Mouse (Mus musculus) Muller cell, postnatal 12 days (primary cell): Measurements from ENCODE around the gene Pagr1b.

Experiments
- DNase-seq: peaks from one replicate; pipeline ENCODE4 v3.0.0-alpha.2; 2015; ENCODE audit errors: inconsistent ontology term

Gene Pagr1b

GRCm38 (mm10) chr7:127016481-127016485 lies at the start of gene Pagr1b:
Gene Pagr1b (minus strand): TSS chr7:127016484.
- no peak for DNase-seq

GRCm38 (mm10) chr7:127065538-127065937 lies 49.3 kb upstream of the Pagr1b start:
- no peak for DNase-seq

GRCm38 (mm10) chr7:127055026-127055585 lies 38.8 kb upstream of the Pagr1b start:
- no peak for DNase-seq

GRCm38 (mm10) chr7:127041851-127042672 lies 25.8 kb upstream of the Pagr1b start, which contains the start of gene Kif22:
Gene Kif22 (minus strand): TSS chr7:127042471.
- DNase-seq: peak; percentile 89

GRCm38 (mm10) chr7:127031244-127031643 lies 15.0 kb upstream of the Pagr1b start:
- no peak for DNase-seq

- no peak for DNase-seq
These were observed 13.9 kb upstream of the Pagr1b start for GRCm38 (mm10) chr7:127030172-127030571.

- peak; percentile 38 for DNase-seq
These were observed 11.6 kb upstream of the Pagr1b start for GRCm38 (mm10) chr7:127027885-127028284.

- peak; percentile 100 for DNase-seq
These were observed 10.9 kb upstream of the Pagr1b start, which contains the start of gene Maz for GRCm38 (mm10) chr7:127026984-127027726. Gene Maz (minus strand): TSS chr7:127027037.

GRCm38 (mm10) chr7:127026616-127026983 lies 10.3 kb upstream of the Pagr1b start:
- DNase-seq: no peak

GRCm38 (mm10) chr7:127026161-127026600 lies 9.9 kb upstream of the Pagr1b start:
- no peak for DNase-seq

GRCm38 (mm10) chr7:127025556-127026160 lies 9.4 kb upstream of the Pagr1b start:
- peak; percentile 65 for DNase-seq

- DNase-seq: peak; percentile 82
These were observed 8.7 kb upstream of the Pagr1b start for GRCm38 (mm10) chr7:127024755-127025555.

GRCm38 (mm10) chr7:127023896-127024690 lies 7.8 kb upstream of the Pagr1b start:
- no peak for DNase-seq

GRCm38 (mm10) chr7:127023272-127023691 lies 7.0 kb upstream of the Pagr1b start:
- DNase-seq: no peak

GRCm38 (mm10) chr7:127022528-127023271 lies 6.4 kb upstream of the Pagr1b start:
- no peak for DNase-seq

- no peak for DNase-seq
These were observed 5.6 kb upstream of the Pagr1b start for GRCm38 (mm10) chr7:127021563-127022527.

GRCm38 (mm10) chr7:127020901-127021562 lies 4.7 kb upstream of the Pagr1b start, which contains the start of the genes Gm42742 and Prrt2:
Gene Gm42742 (minus strand): TSS chr7:127021097.
Gene Prrt2 (minus strand): TSS chr7:127021211.
- DNase-seq: peak; percentile 78

GRCm38 (mm10) chr7:127020491-127020890 lies 4.2 kb upstream of the Pagr1b start:
- peak; percentile 29 for DNase-seq
